Mouse (Mus musculus) G1E (cell line): ENCODE data around the gene Csdc2.

ENCODE experiments used
- CTCF ChIP-seq: IDR thresholded peaks from 2 replicates; pipeline ENCODE4 v1.5.1; 2012; ENCODE audit warnings: low read depth, low read length, inconsistent platforms, mixed read lengths
- GATA1 ChIP-seq: IDR thresholded peaks from 2 replicates; pipeline ENCODE4 v1.6.1; 2012; ENCODE audit warnings: borderline replicate concordance, low read length, inconsistent platforms, mixed read lengths
- POLR2AphosphoS5 ChIP-seq: IDR thresholded peaks from 2 replicates; pipeline ENCODE4 v1.6.1; 2012; ENCODE audit warnings: low read depth, low read length, inconsistent platforms; ENCODE audit not compliant: insufficient replicate concordance

DNA sequence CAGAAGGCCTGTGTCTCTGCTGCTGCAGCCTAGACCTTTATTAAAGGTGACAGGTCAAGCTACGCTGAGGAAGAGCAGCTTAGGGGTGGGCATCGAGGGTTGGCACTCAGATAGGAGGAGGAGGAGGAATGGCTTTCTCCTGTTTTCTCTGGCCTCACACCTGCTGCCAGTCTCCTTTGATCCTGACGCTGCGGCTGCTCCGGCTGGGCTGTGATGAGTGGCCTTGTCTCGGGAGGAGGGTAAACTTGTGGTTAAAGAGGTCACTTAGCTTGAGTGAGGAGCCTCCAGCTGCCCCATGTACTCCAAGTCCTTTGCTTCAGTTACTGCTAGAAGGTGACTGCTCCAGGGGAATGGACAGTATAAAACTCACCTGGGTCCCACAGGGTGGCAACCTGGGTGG lies 57.4 kb downstream of the Csdc2 start:
- no peak for TF ChIP-seq CTCF
- no peak for TF ChIP-seq POLR2AphosphoS5
- TF ChIP-seq GATA1 = no peak
